Mouse (Mus musculus) small intestine, adult 2 months (tissue): ENCODE measurements at regions not wholly inside any gene's neighbourhood (a gene's known extent, or its start where the extent isn't known, plus 50 kb on each side); places are given as distances from the start of the nearest gene placed in this dataset.

ENCODE experiments used
- CTCF ChIP-seq: fragments of 200-500 bp; IDR thresholded peaks from 2 replicates; pipeline ENCODE4 v1.5.1; 2012; ENCODE audit warnings: low read depth, mild to moderate bottlenecking, control low read depth, inconsistent platforms, low read length, moderate library complexity, mixed read lengths; ENCODE audit not compliant: insufficient replicate concordance, insufficient read length; ENCODE audit errors: extremely low read depth
- POLR2A ChIP-seq: fragments of 200-500 bp; IDR thresholded peaks from 2 replicates; pipeline ENCODE4 v1.6.1; 2012; ENCODE audit warnings: low read depth, mild to moderate bottlenecking, control low read depth, inconsistent platforms, low read length, moderate library complexity

DNA sequence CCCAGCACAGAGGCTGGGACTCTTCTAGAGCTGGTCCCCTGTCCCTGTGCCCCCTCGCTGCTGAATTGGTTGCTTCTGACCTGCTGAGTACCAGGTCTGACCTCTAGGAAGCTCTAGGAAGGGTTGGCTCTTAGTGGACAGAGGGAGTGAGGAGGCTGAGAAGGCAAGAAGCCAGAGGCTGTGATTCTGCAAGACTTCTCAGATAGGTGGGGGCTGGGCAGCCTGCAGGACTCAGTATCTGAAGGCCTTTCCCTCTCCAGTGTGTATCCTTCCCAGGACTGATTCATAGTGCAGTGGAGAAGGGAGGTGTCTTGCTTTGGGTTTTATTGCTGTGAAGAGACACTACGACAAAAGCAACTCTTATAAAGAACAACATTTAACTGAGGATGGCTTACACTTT lies 106.6 kb downstream of the Olfm1 start:
- TF ChIP-seq POLR2A = no peak
- no peak for TF ChIP-seq CTCF
